Mouse (Mus musculus) bone marrow macrophage, adult 2 months (primary cell): ENCODE data around the gene Nme2. TPM values are rescaled to one million over a fixed set of nuclear protein-coding genes. Genes with fewer than 3 reads are reported as not detected.

Experiments
- H3K27ac ChIP-seq: 2 replicates; pipeline ENCODE4 v1.5.1; 2012; ENCODE audit warnings: low read depth, low read length; ENCODE audit not compliant: insufficient read depth
- H3K4me1 ChIP-seq: 2 replicates; pipeline ENCODE4 v1.6.1; 2012; ENCODE audit warnings: low read length; ENCODE audit not compliant: control insufficient read depth, insufficient read depth
- H3K4me3 ChIP-seq: 2 replicates; pipeline ENCODE4 v1.5.1; 2012; ENCODE audit warnings: mild to moderate bottlenecking, low read length, moderate library complexity; ENCODE audit not compliant: insufficient read depth
- CTCF ChIP-seq: IDR thresholded peaks from 2 replicates; pipeline ENCODE4 v1.5.1; 2012; ENCODE audit warnings: low read depth, mild to moderate bottlenecking, low read length, moderate library complexity
- POLR2A ChIP-seq: IDR thresholded peaks from 2 replicates; pipeline ENCODE4 v1.6.1; 2012; ENCODE audit warnings: mild to moderate bottlenecking, low read depth, low read length, borderline replicate concordance
- polyA plus RNA-seq: library from polyadenylated mRNA; stranded (reverse); fragments of >200 nt; gene quantifications from 2 replicates; pipeline ENCODE4 v1.2.4, GENCODE M21; 2012; ENCODE audit not compliant: missing spikeins, insufficient read depth, insufficient read length

The Nme2 gene
- polyA plus RNA-seq, 1 experiment: 171 TPM

DNA sequence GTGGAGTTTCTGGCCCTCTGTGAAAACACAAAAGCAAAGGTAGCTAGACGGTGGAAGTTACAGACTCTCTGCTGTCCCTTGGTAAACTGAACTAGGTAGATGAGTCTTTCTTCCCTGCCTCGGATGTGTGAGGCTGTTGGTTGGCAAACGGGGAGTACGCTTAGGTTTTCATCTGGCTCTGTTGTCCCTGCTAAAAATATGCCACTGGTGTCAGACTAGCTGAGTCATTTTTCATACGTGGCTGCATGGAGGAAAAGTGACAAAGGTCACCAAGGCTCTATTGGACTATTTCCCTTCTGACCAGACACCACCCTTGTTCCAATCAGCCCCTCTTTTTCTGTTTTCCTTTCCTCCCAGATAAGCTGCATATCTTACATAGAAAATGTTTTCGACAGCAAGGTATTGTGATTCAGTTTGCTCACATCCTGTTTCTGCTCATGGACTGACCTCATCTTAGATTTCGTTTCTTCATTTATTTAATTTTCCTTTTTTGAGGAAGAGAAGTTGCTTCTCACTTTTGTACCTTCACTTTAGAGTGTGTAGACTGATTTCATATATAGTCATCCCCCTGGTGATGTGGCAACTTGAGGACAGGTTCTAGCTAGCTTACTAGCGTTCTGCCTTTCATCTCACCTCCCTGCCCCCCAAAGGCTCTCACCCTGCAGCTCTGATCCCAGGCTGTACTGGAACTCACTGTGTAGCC lies 31.7 kb upstream of the Nme2 start:
- Histone ChIP-seq H3K4me1 (peaks cover 33% of the 10 kb centered on the region), H3K27ac (peak overlapping the region; percentile 82), H3K4me3 (peak overlapping the region; percentile 29; the same call in 1 of the 2 replicates)
- no peak for TF ChIP-seq CTCF
- no peak for TF ChIP-seq POLR2A

DNA sequence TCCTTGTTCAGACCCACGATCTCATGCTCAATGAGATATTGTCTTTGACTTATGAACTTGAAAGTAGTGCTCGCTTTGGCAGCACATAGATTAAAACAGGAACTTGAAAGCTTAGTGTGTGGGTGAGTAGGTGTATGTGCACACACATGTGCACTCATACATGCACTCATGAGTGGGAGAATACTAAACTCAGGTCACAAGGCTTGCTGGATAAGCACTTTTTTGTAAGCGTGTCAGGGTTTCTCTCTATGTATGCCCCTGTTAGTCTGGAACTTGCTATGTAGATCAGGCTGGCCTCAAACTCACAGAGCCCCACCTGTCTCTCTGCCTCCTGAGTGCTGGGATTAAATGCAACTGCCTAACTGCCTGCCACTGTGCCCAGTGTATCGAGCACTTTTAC lies 31.0 kb upstream of the Nme2 start:
- Histone ChIP-seq H3K27ac (peak overlapping the region; percentile 82), H3K4me3 (no peak overlapping the region), H3K4me1 (peaks cover 33% of the 10 kb centered on the region)
- TF ChIP-seq POLR2A: no peak
- TF ChIP-seq CTCF: no peak

DNA sequence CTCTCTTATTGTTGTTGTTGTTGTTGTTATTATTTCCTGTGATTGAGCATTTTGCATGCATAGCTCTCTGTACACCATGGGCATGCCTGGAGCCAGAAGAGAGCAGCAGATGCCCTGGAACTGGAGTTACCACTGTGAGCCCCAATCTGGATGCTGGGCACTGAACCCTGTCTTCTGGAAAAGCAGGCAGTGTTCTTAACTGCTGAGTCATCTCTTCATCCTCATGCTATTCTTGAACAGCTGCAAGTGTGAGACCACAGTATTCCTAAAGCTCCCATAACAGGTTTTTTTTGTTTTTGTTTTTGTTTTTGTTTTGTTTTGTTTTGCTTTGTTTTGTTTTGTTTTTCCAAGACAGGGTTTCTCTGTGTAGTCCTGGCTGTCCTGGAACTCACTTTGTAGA lies 30.2 kb upstream of the Nme2 start:
- Histone ChIP-seq H3K4me3 (no peak overlapping the region), H3K27ac (no peak overlapping the region), H3K4me1 (peaks cover 36% of the 10 kb centered on the region)
- TF ChIP-seq POLR2A: no peak
- no peak for TF ChIP-seq CTCF

DNA sequence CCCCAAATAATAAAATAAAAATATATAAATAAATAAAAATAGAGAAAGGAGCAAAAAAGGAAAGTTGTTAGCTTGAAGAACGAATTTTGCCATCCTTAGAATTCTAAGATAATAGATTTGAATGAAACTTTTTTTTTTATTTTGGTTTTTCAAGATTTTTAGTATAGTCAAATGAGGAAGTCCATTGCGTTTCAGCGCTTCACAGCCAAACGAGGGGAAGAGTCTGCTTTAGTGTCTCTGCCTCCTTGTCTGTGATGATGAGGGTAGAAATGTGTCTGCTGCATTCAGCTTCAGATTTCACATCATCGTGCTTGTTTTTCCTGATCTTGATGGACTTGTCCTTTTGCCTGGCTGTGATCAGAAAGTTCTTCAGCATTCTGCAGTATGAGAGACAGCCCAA lies 29.2 kb upstream of the Nme2 start:
- H3K4me3 ChIP-seq: no peak overlapping the region
- peak overlapping the region; percentile 58 for H3K27ac ChIP-seq
- TF ChIP-seq POLR2A: no peak
- no peak for TF ChIP-seq CTCF
- H3K4me1 ChIP-seq: peaks cover 36% of the 10 kb centered on the region

DNA sequence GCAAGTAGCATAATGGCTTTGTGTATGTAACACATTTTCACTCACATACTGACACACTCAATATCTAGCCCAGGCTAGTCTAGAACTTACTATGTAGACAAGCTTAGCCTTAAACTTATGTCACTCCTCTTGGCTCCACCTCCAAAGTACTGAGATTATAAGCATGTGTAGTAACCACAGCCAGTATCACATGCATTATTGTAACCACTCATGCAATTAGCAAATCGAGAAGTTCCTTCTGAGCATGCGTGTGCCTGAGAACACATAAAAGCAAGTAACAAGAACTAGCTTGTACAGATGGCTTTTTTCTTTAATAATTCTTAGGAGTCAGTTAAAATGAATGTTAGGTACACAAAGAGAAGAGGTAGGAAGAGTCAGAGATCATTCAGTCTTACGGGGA lies 28.6 kb upstream of the Nme2 start:
- H3K27ac ChIP-seq: peak overlapping the region; percentile 62
- H3K4me3 ChIP-seq: no peak overlapping the region
- peaks cover 37% of the 10 kb centered on the region for H3K4me1 ChIP-seq
- TF ChIP-seq POLR2A (no peak), CTCF (no peak)

DNA sequence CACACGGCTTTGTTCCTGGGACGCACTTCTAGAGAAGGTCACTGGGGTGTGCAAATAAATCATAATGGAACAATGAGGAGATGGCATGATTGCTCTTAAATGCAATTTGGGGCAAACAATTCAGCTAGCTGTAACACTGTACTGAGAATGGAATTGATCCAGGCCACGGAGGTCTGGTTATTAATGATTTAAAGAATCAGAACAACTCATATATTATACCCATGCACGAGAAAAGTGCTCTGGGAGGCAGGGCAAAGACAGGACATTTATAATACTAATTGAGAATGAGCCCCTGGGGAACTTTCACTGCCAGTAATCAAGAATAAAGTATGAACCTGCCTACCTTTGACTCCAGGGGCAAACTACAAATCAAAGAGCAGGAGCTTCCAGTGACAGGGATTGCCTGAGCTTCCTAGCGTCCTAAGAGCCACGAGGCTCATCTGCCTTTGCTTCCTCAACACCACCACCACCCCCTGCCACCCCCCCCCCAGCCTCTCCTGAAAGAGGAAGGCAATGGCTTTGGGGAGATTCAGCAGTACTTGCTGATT lies 23.5 kb upstream of the Nme2 start:
- TF ChIP-seq POLR2A (no peak), CTCF (no peak)
- peaks cover 11% of the 10 kb centered on the region for H3K4me1 ChIP-seq
- H3K27ac ChIP-seq: peak overlapping the region; percentile 32; the same call in 1 of the 2 replicates
- no peak overlapping the region for H3K4me3 ChIP-seq

DNA sequence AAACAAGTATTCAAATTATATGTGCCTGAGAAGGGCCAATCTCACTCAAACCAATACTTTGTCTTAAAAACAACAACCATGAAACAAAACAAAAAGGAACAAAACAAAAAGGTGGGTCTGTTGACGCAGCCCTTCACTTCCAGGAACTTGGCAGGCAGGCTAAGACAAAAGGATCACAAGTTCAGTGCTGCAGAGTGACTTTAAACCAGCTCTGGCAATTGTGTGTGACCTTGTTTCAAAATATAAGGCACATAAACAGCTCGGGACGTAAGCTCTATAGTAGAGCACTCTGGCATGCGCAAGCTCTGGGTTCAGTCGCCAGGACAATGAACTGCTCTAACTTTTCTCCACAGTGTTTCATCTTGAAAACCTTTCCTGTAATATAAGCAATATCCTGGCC lies 16.9 kb upstream of the Nme2 start:
- Histone ChIP-seq H3K4me3 (no peak overlapping the region), H3K4me1 (peaks cover 5% of the 10 kb centered on the region; the same call in 1 of the 2 replicates), H3K27ac (no peak overlapping the region)
- TF ChIP-seq POLR2A (no peak), CTCF (no peak)

DNA sequence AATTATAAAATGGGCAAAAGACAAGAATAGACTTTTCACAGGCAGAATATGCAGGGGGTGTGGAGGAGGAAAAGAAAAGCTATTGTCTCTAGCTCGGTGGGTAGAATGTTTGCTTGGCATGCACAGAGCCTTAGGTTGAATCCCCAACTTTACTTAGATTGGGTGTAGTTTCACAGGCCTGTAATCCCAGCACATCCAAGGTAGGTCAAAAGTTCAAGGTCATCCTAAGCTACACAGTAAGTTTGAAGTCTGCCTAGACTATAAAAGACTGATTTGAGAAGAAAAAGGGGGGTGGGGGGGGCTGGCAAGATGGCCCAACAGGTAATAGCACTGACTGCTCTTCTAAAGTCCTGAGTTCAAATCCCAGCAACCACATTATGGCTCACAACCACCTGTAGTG lies 13.7 kb upstream of the Nme2 start:
- TF ChIP-seq POLR2A (no peak), CTCF (no peak)
- H3K27ac ChIP-seq: no peak overlapping the region
- no peak overlapping the region for H3K4me3 ChIP-seq
- peaks cover 16% of the 10 kb centered on the region for H3K4me1 ChIP-seq

DNA sequence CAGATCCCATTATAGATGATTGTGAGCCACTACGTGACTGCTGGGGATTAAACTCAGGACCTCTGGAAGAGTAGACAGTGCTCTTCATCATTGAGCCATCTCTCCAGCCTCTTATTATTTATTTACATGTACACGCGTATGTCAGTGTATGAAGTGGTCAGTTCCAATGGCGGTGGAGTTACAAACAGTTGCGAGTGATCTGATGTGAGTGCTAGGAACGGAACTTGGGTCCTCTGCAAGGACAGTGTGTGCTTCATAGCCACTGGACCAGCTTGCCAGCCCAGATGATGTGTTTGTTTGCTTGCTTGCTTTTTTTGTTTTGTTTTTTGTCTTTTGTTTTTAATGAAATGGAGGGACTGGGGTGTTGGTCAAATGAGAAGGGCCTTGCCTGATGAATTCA lies 13.1 kb upstream of the Nme2 start:
- no peak overlapping the region for H3K27ac ChIP-seq
- peaks cover 16% of the 10 kb centered on the region for H3K4me1 ChIP-seq
- no peak overlapping the region for H3K4me3 ChIP-seq
- TF ChIP-seq CTCF (no peak), POLR2A (no peak)

DNA sequence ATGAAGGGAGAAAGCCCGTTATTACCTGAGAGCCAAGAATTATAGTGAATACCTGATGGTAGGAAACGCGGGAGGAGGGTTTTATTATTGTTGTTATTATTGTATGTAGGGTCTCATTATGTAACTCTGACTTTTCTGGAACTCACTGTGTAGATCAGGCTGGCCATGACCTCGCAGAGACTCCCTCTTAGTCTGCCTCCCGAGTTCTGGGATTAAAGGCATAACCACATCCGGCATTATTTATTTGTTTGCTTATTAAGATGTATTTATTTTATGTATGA lies 12.7 kb upstream of the Nme2 start:
- Histone ChIP-seq H3K27ac (peak overlapping the region; percentile 32; the same call in 1 of the 2 replicates), H3K4me3 (peak overlapping the region; percentile 23; the same call in 1 of the 2 replicates), H3K4me1 (peaks cover 18% of the 10 kb centered on the region)
- no peak for TF ChIP-seq POLR2A
- TF ChIP-seq CTCF: no peak
